Mouse (Mus musculus): ENCODE data around the gene Tyms. TPM values are rescaled to one million over a fixed set of nuclear protein-coding genes. Genes with fewer than 3 reads are reported as not detected.

Gene Tyms
- polyA plus RNA-seq (2012; ENCODE audit: insufficient read depth, low replicate concordance) = 8.9 and 19.3 TPM in 2 replicates

DNA sequence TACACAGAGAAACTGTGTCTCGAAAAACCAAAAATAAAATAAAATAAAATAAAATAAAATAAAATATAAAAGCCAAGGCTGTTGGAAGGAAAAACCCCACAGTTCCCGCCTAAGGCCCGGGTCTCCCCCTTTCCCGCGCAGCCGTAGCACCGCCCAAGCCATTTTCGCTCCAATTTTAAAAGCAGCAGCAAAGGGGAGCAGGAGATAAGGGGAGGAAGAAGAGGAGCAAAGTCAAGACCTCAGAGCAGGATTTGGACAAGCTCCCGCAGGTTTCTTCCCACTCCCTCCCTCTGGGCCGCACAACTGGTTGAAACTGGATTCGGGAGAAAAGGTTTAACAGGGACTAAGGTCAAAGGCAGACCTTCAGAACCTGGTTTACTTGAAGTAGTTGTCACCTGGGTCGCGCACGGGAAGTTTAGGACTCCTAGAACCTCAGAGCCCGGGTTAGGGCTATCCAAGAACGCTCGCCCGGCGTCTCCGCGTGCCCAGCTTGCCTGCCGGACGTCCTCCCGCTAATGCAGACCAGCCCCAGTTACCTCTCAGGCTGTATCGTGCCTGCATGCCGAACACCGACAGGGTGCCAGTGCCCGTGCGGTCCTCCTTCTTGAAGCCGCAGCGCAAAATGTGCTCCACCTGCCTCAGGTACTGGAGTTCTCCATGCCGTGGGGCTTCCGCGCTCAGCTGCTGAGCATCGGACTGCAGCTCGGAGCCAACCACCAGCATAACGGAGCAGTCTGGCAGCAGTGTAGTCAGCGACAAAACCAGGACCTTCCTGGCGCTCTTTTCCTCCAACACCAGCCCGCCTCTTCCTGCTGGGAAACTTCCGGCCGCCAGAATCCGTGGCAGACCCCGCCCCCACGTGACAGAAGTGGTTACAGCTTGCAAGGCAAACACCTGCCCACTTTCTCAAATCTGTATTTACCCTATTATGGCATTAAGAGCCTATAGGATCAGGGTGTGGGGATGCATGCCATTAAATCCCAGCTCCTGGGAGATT, at the start of gene Tyms:
Gene Tyms, minus strand, starts transcription at position 793 of the 997 bp plus-strand sequence.
- H3K36me3 ChIP-seq (replicated peaks; ENCODE audit: low read length) = peaks cover 32% of the 10 kb centered on the region
- H3K4me3 ChIP-seq (replicated peaks) = peak within 1 kb of the TSS; percentile 97
- TF ChIP-seq FLI1 (IDR thresholded peaks at IDR 0.05; ENCODE audit: low read length) = no peak
- TF ChIP-seq GATA1 (IDR thresholded peaks at IDR 0.05; ENCODE audit: borderline replicate concordance, low read length) = no peak
- H3K4me1 ChIP-seq = peaks cover 25% of the 10 kb centered on the region
- no peaks in the 10 kb centered on the region for H3K27me3 ChIP-seq (replicated peaks)
- no peaks in the 10 kb centered on the region for H3K9me3 ChIP-seq

DNA sequence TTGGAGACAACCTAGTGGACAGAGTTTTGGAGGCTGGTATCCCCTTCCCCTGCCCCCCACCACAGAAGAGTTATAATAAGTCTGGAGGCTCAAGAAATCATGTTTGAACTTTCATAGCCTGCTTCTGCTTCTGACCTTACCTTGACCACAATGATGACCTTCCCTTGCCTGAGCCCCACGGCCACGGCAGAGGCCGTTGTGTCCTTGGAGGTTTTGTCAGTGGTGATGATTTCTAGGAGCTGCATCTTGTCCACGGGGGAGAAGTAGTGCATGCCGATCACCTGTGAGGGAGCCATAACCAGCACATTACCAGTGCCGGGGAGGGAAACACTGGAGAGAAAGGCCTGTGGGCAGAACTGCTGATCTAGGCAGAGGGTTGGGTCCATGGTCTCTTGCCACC, 49.1 kb upstream of the Tyms start:
- TF ChIP-seq FLI1 (IDR thresholded peaks at IDR 0.05; ENCODE audit: low read length) (no peak), GATA1 (IDR thresholded peaks at IDR 0.05; ENCODE audit: borderline replicate concordance, low read length) (no peak)
- H3K4me3 ChIP-seq (replicated peaks) = no peak overlapping the region
- no peaks in the 10 kb centered on the region for H3K9me3 ChIP-seq
- no peaks in the 10 kb centered on the region for H3K27me3 ChIP-seq (replicated peaks)
- H3K36me3 ChIP-seq (replicated peaks; ENCODE audit: low read length) = peaks cover 100% of the 10 kb centered on the region
- H3K4me1 ChIP-seq = no peaks in the 10 kb centered on the region

DNA sequence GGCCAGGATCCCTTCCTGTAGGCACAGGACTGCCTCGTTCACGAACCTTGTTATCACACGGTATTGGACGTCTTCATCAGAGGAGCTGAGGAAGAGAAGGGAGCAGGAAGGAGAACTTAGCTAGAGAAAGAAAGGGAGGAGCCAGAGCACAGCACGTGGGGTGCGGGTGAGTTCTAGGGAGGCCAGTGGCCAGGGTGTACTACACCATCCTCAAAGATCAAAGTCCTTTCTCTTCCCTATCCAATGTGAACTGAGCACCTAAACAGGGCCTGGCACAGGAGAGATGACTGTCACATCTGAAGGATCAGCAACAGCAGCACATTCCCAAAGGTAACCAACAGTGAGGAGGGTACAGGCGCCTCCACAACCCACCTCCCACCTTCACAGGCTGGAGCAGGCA, 46.7 kb upstream of the Tyms start:
- Histone ChIP-seq H3K36me3 (replicated peaks; ENCODE audit: low read length) (peaks cover 90% of the 10 kb centered on the region), H3K27me3 (replicated peaks) (peaks cover 9% of the 10 kb centered on the region), H3K4me1 (no peaks in the 10 kb centered on the region), H3K4me3 (replicated peaks) (no peak overlapping the region), H3K9me3 (no peaks in the 10 kb centered on the region)
- no peak for TF ChIP-seq GATA1 (IDR thresholded peaks at IDR 0.05; ENCODE audit: borderline replicate concordance, low read length)
- no peak for TF ChIP-seq FLI1 (IDR thresholded peaks at IDR 0.05; ENCODE audit: low read length)

- no peak for TF ChIP-seq GATA1 (IDR thresholded peaks at IDR 0.05; ENCODE audit: borderline replicate concordance, low read length)
- TF ChIP-seq FLI1 (IDR thresholded peaks at IDR 0.05; ENCODE audit: low read length) = no peak
- Histone ChIP-seq H3K9me3 (no peaks in the 10 kb centered on the region), H3K27me3 (replicated peaks) (peaks cover 19% of the 10 kb centered on the region), H3K36me3 (replicated peaks; ENCODE audit: low read length) (peaks cover 81% of the 10 kb centered on the region), H3K4me3 (replicated peaks) (no peak overlapping the region), H3K4me1 (peaks cover 9% of the 10 kb centered on the region)
These were observed 45.7 kb upstream of the Tyms start for GRCm38 (mm10) chr5:30119163-30119562.

DNA sequence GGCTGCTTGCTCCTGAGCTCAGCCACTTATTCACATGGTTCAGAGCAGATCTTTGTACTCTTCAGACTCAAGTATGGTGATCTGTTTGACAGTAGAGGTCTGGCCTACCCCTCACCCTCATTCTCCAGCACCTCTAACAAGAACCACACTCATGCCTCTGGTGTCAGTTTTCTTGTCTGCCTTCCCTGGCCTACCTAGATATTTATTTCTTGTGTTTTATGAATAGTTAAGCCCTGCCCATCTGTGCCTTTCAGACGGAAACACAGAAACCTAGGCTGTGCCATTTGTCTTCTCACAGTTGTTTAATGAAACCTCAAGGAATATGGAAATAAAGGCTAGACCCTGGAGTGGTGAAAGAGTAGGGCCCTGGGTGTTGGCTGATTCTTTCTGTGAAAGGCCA, 44.6 kb upstream of the Tyms start:
- Histone ChIP-seq H3K4me3 (replicated peaks) (no peak overlapping the region), H3K4me1 (peaks cover 17% of the 10 kb centered on the region), H3K27me3 (replicated peaks) (peaks cover 30% of the 10 kb centered on the region), H3K9me3 (no peaks in the 10 kb centered on the region), H3K36me3 (replicated peaks; ENCODE audit: low read length) (peaks cover 69% of the 10 kb centered on the region)
- TF ChIP-seq GATA1 (IDR thresholded peaks at IDR 0.05; ENCODE audit: borderline replicate concordance, low read length) (no peak), FLI1 (IDR thresholded peaks at IDR 0.05; ENCODE audit: low read length) (no peak)

GRCm38 (mm10) chr5:30115718-30116117, 42.3 kb upstream of the Tyms start:
- TF ChIP-seq GATA1 (IDR thresholded peaks at IDR 0.05; ENCODE audit: borderline replicate concordance, low read length) = no peak
- no peaks in the 10 kb centered on the region for H3K9me3 ChIP-seq
- H3K4me3 ChIP-seq (replicated peaks) = no peak overlapping the region
- H3K27me3 ChIP-seq (replicated peaks) = peaks cover 53% of the 10 kb centered on the region
- peaks cover 46% of the 10 kb centered on the region for H3K36me3 ChIP-seq (replicated peaks; ENCODE audit: low read length)
- peaks cover 29% of the 10 kb centered on the region for H3K4me1 ChIP-seq

GRCm38 (mm10) chr5:30114761-30115140, 41.3 kb upstream of the Tyms start:
- Histone ChIP-seq H3K36me3 (replicated peaks; ENCODE audit: low read length) (peaks cover 36% of the 10 kb centered on the region), H3K4me1 (peaks cover 32% of the 10 kb centered on the region), H3K9me3 (no peaks in the 10 kb centered on the region), H3K27me3 (replicated peaks) (peaks cover 63% of the 10 kb centered on the region), H3K4me3 (replicated peaks) (peak overlapping the region; percentile 94)
- TF ChIP-seq FLI1 (IDR thresholded peaks at IDR 0.05; ENCODE audit: low read length) (no peak), GATA1 (IDR thresholded peaks at IDR 0.05; ENCODE audit: borderline replicate concordance, low read length) (no peak)

- TF ChIP-seq GATA1 (IDR thresholded peaks at IDR 0.05; ENCODE audit: borderline replicate concordance, low read length) (no peak), FLI1 (IDR thresholded peaks at IDR 0.05; ENCODE audit: low read length) (no peak)
- peaks cover 68% of the 10 kb centered on the region for H3K27me3 ChIP-seq (replicated peaks)
- peaks cover 32% of the 10 kb centered on the region for H3K4me1 ChIP-seq
- H3K4me3 ChIP-seq (replicated peaks) = peak overlapping the region; percentile 94
- no peaks in the 10 kb centered on the region for H3K9me3 ChIP-seq
- peaks cover 30% of the 10 kb centered on the region for H3K36me3 ChIP-seq (replicated peaks; ENCODE audit: low read length)
These were observed 40.7 kb upstream of the Tyms start for GRCm38 (mm10) chr5:30113881-30114760.

GRCm38 (mm10) chr5:30112533-30113068, 39.2 kb upstream of the Tyms start:
- Histone ChIP-seq H3K36me3 (replicated peaks; ENCODE audit: low read length) (peaks cover 15% of the 10 kb centered on the region), H3K27me3 (replicated peaks) (peaks cover 82% of the 10 kb centered on the region), H3K9me3 (no peaks in the 10 kb centered on the region), H3K4me3 (replicated peaks) (no peak overlapping the region), H3K4me1 (peaks cover 35% of the 10 kb centered on the region)
- TF ChIP-seq GATA1 (IDR thresholded peaks at IDR 0.05; ENCODE audit: borderline replicate concordance, low read length) (no peak), FLI1 (IDR thresholded peaks at IDR 0.05; ENCODE audit: low read length) (no peak)

Data from megakaryocyte, embryonic 14.5 days (primary cell).